Mouse (Mus musculus) limb, embryonic 12.5 days (tissue): Measurements from ENCODE around the gene Fap. TPM values are rescaled to one million over a fixed set of nuclear protein-coding genes. Genes with fewer than 3 reads are reported as not detected.

ENCODE experiments used
- ATAC-seq: fragments of 200-750 bp; cut with Nextera tagmentation; 2 replicates; pipeline ENCODE4 v1.8.0; 2017; ENCODE audit warnings: low read depth, moderate TSS enrichment; ENCODE audit not compliant: insufficient number of reproducible peaks, insufficient read depth, low FRiP score, low TSS enrichment
- H3K27ac ChIP-seq: fragments of 300-500 bp; sonication (generic); 2 replicates; pipeline ENCODE4 v1.5.1; 2016; ENCODE audit warnings: mild to moderate bottlenecking, moderate library complexity
- H3K27me3 ChIP-seq: fragments of 300-500 bp; sonication (generic); 2 replicates; pipeline ENCODE4 v1.6.1; 2016; ENCODE audit warnings: mild to moderate bottlenecking, moderate library complexity
- H3K36me3 ChIP-seq: fragments of 300-500 bp; sonication (generic); 2 replicates; pipeline ENCODE4 v1.6.1; 2016; ENCODE audit warnings: mild to moderate bottlenecking, moderate library complexity
- H3K4me1 ChIP-seq: fragments of 300-500 bp; sonication (generic); replicated peaks from 2 replicates; pipeline ENCODE4 v1.6.1; 2016
- H3K4me2 ChIP-seq: fragments of 300-500 bp; sonication (generic); 2 replicates; pipeline ENCODE4 v1.6.1; 2016; ENCODE audit warnings: mild to moderate bottlenecking, moderate library complexity
- H3K4me3 ChIP-seq: fragments of 300-500 bp; sonication (generic); replicated peaks from 2 replicates; pipeline ENCODE4 v1.5.1; 2016; ENCODE audit warnings: mild to moderate bottlenecking
- H3K9ac ChIP-seq: fragments of 300-500 bp; sonication (generic); replicated peaks from 2 replicates; pipeline ENCODE4 v1.6.1; 2016; ENCODE audit warnings: mild to moderate bottlenecking, moderate library complexity
- H3K9me3 ChIP-seq: fragments of 300-500 bp; sonication (generic); 2 replicates; pipeline ENCODE4 v1.6.1; 2016; ENCODE audit warnings: mild to moderate bottlenecking, moderate library complexity
- WGBS: fragments of 180-500 bp; shearing (Covaris S2); methylation state at CpG from one replicate; pipeline ENCODE4 v1.1.7; 2016; 5-methylcytosine and 5-hydroxymethylcytosine counted together
- polyA plus RNA-seq: library from polyadenylated mRNA; unstranded; fragments of >200 nt; fragmentation: Nextera tagmentation; extraction: Ambion mirVana; gene quantifications from 2 replicates; pipeline ENCODE4 v1.2.1, GENCODE M21; 2016

The Fap gene
- polyA plus RNA-seq, 1 experiment from 2014 or later = 2.8 TPM

DNA sequence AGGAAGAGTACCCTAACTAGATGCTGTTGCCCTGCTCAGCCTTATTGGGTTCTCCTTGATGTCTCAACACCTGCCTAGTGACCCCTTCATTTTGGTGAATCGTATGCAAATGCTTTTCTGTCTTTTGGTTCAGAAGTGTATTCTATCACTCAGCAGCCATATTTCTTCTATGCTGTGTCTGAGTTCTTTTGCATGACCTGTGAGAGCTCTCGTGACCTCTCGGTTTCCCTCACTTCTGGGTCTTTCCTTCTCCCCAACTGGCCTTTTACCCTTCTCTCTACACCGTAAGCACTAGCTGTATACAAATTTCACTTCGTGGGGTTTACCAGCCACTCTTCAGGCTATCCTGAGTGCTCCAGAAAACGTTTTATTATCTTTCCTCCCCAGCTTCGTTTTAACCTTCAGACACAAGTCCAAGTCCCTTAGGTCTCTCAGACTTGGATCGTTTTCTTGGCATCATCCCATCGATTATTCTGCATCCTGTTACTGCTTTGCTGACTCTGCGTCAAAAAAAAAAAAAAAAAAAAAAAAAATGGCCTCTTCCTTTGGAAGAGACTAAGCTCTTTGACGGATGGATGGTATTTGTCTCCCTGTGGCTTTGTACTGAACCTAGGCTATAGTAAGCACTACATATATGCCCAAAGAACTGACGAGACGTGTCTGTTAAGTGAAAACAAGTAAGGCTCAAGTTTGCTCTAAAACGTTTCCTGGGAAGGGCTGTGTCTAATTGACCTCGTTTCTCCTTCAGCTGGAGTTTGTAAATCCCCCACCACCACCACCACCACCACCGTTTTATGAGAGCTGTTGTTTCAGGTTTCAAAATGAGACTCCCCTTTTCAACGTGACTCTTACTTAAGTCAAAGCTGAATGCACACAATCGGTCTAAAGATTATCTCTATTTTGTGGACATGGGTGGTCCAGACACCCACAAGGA is 114.4 kb downstream of the Fap start:
- Histone ChIP-seq H3K4me1 (peaks cover 13% of the 10 kb centered on the region; the same call in 1 of the 2 replicates), H3K27me3 (peaks cover 8% of the 10 kb centered on the region; the same call in 1 of the 2 replicates), H3K27ac (no peak overlapping the region), H3K9ac (no peak overlapping the region), H3K4me2 (no peak overlapping the region), H3K9me3 (no peaks in the 10 kb centered on the region), H3K36me3 (no peaks in the 10 kb centered on the region), H3K4me3 (no peak overlapping the region)
- WGBS = 45% methylated on average over 18 of the region's 18 CpGs
- no peak for ATAC-seq

DNA sequence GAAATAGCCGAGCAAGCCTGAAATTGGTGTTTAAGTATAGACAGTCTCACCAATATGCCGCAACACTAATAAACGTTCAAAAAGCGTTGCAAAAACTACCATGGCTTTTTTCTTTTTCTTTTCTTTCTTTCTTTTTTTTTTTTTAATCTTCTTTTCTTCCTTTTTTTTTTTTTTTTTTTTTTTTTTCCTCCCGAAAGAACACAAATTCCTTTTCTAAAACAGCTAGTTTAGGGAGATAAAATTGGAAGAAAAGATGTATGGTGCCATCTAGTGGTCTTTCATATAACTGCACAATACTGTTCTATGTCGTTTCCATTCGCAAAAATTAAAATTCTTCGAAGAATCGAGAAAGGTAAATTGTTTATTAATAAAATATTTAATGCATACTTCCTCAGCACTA is 115.8 kb downstream of the Fap start:
- H3K27me3 ChIP-seq = peaks cover 8% of the 10 kb centered on the region; the same call in 1 of the 2 replicates
- no peak for ATAC-seq
- H3K27ac ChIP-seq = no peak overlapping the region
- WGBS = 46% methylated on average over 9 of the region's 9 CpGs
- peaks cover 13% of the 10 kb centered on the region; the same call in 1 of the 2 replicates for H3K4me1 ChIP-seq
- H3K9me3 ChIP-seq = no peaks in the 10 kb centered on the region
- no peak overlapping the region for H3K9ac ChIP-seq
- no peak overlapping the region for H3K4me2 ChIP-seq
- no peak overlapping the region for H3K4me3 ChIP-seq
- H3K36me3 ChIP-seq = no peaks in the 10 kb centered on the region

DNA sequence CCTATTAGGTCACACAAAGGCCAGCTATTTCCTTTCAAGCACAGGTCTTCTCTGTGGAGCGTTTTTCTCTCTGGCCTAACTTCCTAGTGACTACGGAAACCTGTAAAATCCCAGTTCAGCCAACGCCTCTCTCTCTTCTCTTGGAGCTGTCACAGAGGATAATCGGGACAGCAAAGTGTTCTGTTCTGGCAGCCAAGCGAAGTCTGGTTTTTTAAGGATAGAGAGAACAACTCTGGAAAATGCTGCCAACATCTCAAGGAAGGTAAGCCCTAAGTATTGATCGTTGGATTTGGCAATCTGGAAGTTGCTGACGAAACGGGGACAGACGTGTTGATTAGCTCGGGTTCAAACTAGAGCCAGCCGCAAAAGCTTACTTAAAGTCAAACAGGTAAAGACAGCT is 118.9 kb downstream of the Fap start:
- ATAC-seq = no peak
- peaks cover 8% of the 10 kb centered on the region; the same call in 1 of the 2 replicates for H3K27me3 ChIP-seq
- no peaks in the 10 kb centered on the region for H3K36me3 ChIP-seq
- no peak overlapping the region for H3K9ac ChIP-seq
- 83% methylated on average over 11 of the region's 11 CpGs for WGBS
- no peaks in the 10 kb centered on the region for H3K9me3 ChIP-seq
- H3K4me1 ChIP-seq = peaks cover 7% of the 10 kb centered on the region; the same call in 1 of the 2 replicates
- H3K27ac ChIP-seq = no peak overlapping the region
- H3K4me2 ChIP-seq = no peak overlapping the region
- no peak overlapping the region for H3K4me3 ChIP-seq

DNA sequence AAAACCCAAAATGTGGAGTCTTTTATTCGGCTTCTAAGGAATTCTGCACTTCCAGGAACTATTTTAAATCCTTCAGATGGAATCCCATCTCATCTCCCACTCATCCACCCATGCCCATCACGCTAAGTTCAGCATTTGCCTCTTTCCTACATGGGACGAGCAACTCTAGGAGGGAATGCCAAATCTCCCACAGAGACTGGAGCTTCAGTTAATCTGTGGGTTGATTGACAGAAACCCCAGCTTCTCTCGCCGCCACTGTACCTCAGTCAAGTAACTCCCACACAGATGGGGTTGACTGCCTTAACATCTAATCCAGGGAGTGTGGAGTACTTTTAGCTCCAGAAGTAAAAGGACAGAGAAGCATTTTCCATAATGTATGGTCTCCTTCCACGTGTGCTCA is 119.8 kb downstream of the Fap start:
- H3K9ac ChIP-seq = no peak overlapping the region
- peaks cover 4% of the 10 kb centered on the region; the same call in 1 of the 2 replicates for H3K27me3 ChIP-seq
- H3K36me3 ChIP-seq = no peaks in the 10 kb centered on the region
- ATAC-seq = no peak
- no peak overlapping the region for H3K4me3 ChIP-seq
- H3K9me3 ChIP-seq = no peaks in the 10 kb centered on the region
- no peak overlapping the region for H3K27ac ChIP-seq
- WGBS = 88% methylated on average over 6 of the region's 6 CpGs
- H3K4me1 ChIP-seq = no peaks in the 10 kb centered on the region
- no peak overlapping the region for H3K4me2 ChIP-seq

Other genes starting within 250 kb of the Fap start
- 0.31 and 0.58 TPM in 2 replicates for gene Dpp4, start 161.8 kb downstream of the Fap start, polyA plus RNA-seq
- 0.44 and 0.46 TPM in 2 replicates for gene Gcg, start 90.4 kb downstream of the Fap start, polyA plus RNA-seq
- gene Ifih1, start 72.2 kb upstream of the Fap start, polyA plus RNA-seq = 1.1 and 1.6 TPM in 2 replicates
- gene Gca, start 90.2 kb upstream of the Fap start, polyA plus RNA-seq = 0.41 and 0.52 TPM in 2 replicates